Mouse (Mus musculus) 416B (cell line): ENCODE data around the gene Gsn.

Experiments
- DNase-seq: peaks from one replicate; pipeline ENCODE4 v3.0.0; 2011; ENCODE audit warnings: low read depth

Gsn gene

GRCm38 (mm10) chr2:35255885-35256833 is at the start of gene Gsn:
Gene Gsn (plus strand): TSS chr2:35256380.
- DNase-seq: peak; percentile 86

GRCm38 (mm10) chr2:35206761-35207160 is 49.4 kb upstream of the Gsn start:
- no peak for DNase-seq

- no peak for DNase-seq
Measured at GRCm38 (mm10) chr2:35208054-35208453, 48.1 kb upstream of the Gsn start.

- peak; percentile 38 for DNase-seq
Measured at GRCm38 (mm10) chr2:35208931-35209665, 47.1 kb upstream of the Gsn start.

- DNase-seq: no peak
Measured at GRCm38 (mm10) chr2:35211681-35212080, 44.5 kb upstream of the Gsn start.

- no peak for DNase-seq
Measured at GRCm38 (mm10) chr2:35213345-35213910, 42.8 kb upstream of the Gsn start.

GRCm38 (mm10) chr2:35214881-35215358 is 41.3 kb upstream of the Gsn start:
- peak; percentile 83 for DNase-seq

GRCm38 (mm10) chr2:35215363-35215762 is 40.8 kb upstream of the Gsn start:
- no peak for DNase-seq

- DNase-seq: no peak
Measured at GRCm38 (mm10) chr2:35216701-35217100, 39.5 kb upstream of the Gsn start.

- peak; percentile 54 for DNase-seq
Measured at GRCm38 (mm10) chr2:35218736-35219135, 37.4 kb upstream of the Gsn start.

- no peak for DNase-seq
Measured at GRCm38 (mm10) chr2:35222822-35223391, 33.3 kb upstream of the Gsn start.

- no peak for DNase-seq
Measured at GRCm38 (mm10) chr2:35224285-35224684, 31.9 kb upstream of the Gsn start.

GRCm38 (mm10) chr2:35228145-35228544 is 28.0 kb upstream of the Gsn start:
- DNase-seq: no peak

- no peak for DNase-seq
Measured at GRCm38 (mm10) chr2:35230215-35230614, 26.0 kb upstream of the Gsn start.

- DNase-seq: peak; percentile 83
Measured at GRCm38 (mm10) chr2:35231871-35232270, 24.3 kb upstream of the Gsn start.

- peak; percentile 59 for DNase-seq
Measured at GRCm38 (mm10) chr2:35232595-35233445, 23.4 kb upstream of the Gsn start.

- peak; percentile 48 for DNase-seq
Measured at GRCm38 (mm10) chr2:35233898-35234297, 22.3 kb upstream of the Gsn start.

- DNase-seq: no peak
Measured at GRCm38 (mm10) chr2:35235021-35235420, 21.2 kb upstream of the Gsn start.

- no peak for DNase-seq
Measured at GRCm38 (mm10) chr2:35244241-35244640, 11.9 kb upstream of the Gsn start.

- DNase-seq: peak; percentile 65
Measured at GRCm38 (mm10) chr2:35247763-35248162, 8.4 kb upstream of the Gsn start.

GRCm38 (mm10) chr2:35252733-35253132 is 3.4 kb upstream of the Gsn start:
- no peak for DNase-seq
